Mouse (Mus musculus) midbrain, postnatal 0 days (tissue): ENCODE data around the gene Kcnab1. TPM values are rescaled to one million over a fixed set of nuclear protein-coding genes. Genes with fewer than 3 reads are reported as not detected.

Experiments
- ATAC-seq: fragments of 200-750 bp; cut with Nextera tagmentation; 2 replicates; pipeline ENCODE4 v1.8.0; 2017; ENCODE audit warnings: moderate number of reproducible peaks, mild to moderate bottlenecking, moderate TSS enrichment, moderate library complexity; ENCODE audit not compliant: low FRiP score
- DNase-seq: peaks from one replicate; pipeline ENCODE4 v3.0.0-alpha.2; 2015; ENCODE audit warnings: low spot score
- H3K27ac ChIP-seq: fragments of 300-500 bp; sonication (generic); 2 replicates; pipeline ENCODE4 v1.5.1; 2014; ENCODE audit warnings: low read depth, mild to moderate bottlenecking, low read length, mixed read lengths
- H3K27me3 ChIP-seq: fragments of 300-500 bp; sonication (generic); 2 replicates; pipeline ENCODE4 v1.6.1; 2014; ENCODE audit warnings: low read length, control low read depth, mixed read lengths; ENCODE audit not compliant: insufficient read depth
- H3K36me3 ChIP-seq: fragments of 300-500 bp; sonication (generic); 2 replicates; pipeline ENCODE4 v1.6.1; 2014; ENCODE audit warnings: low read length, control low read depth, mixed read lengths; ENCODE audit not compliant: insufficient read depth
- H3K4me1 ChIP-seq: fragments of 300-500 bp; sonication (generic); 2 replicates; pipeline ENCODE4 v1.6.1; 2014; ENCODE audit warnings: mild to moderate bottlenecking, control low read depth, antibody characterized with exemption, low read length, mixed read lengths; ENCODE audit not compliant: insufficient read depth
- H3K4me2 ChIP-seq: fragments of 300-500 bp; sonication (generic); 2 replicates; pipeline ENCODE4 v1.6.1; 2014; ENCODE audit warnings: low read depth, mild to moderate bottlenecking, low read length, mixed read lengths; ENCODE audit not compliant: poor library complexity, severe bottlenecking
- H3K4me3 ChIP-seq: fragments of 300-500 bp; sonication (generic); 2 replicates; pipeline ENCODE4 v1.5.1; 2014; ENCODE audit warnings: low read depth, mild to moderate bottlenecking, low read length, moderate library complexity
- H3K9ac ChIP-seq: fragments of 300-500 bp; sonication (generic); replicated peaks from 2 replicates; pipeline ENCODE4 v1.6.1; 2014; ENCODE audit warnings: mild to moderate bottlenecking, low read length, moderate library complexity, mixed read lengths; ENCODE audit not compliant: poor library complexity, severe bottlenecking
- H3K9me3 ChIP-seq: fragments of 300-500 bp; sonication (generic); 2 replicates; pipeline ENCODE4 v1.6.1; 2016; ENCODE audit warnings: low read length, control low read depth
- CTCF ChIP-seq: IDR thresholded peaks from 2 replicates; pipeline ENCODE4 v1.5.1; 2016; ENCODE audit warnings: antibody characterized with exemption, mild to moderate bottlenecking
- WGBS: fragments of 180-500 bp; shearing (Covaris S2); extraction: QIAGEN DNeasy Blood & Tissue Kit; methylation state at CpG from one replicate; pipeline ENCODE4 v1.1.7; 2014; 5-methylcytosine and 5-hydroxymethylcytosine counted together
- polyA plus RNA-seq: library from polyadenylated mRNA; unstranded; fragments of >200 nt; fragmentation: Nextera tagmentation; extraction: Ambion mirVana; gene quantifications from 2 replicates; pipeline ENCODE4 v1.2.1, GENCODE M21; 2015
- total RNA-seq: library from RNA; depleted of rRNA; stranded (reverse); fragments of >200 nt; gene quantifications from 2 replicates; pipeline ENCODE4 v1.2.3, GENCODE M21; 2014

Kcnab1 gene
- total and polyA plus RNA-seq, 2 experiments from 2014 or later, result 7.1 to 8.8 TPM

GRCm38 (mm10) chr3:65187833-65188698 lies 78.9 kb downstream of the Kcnab1 start:
- DNase-seq (no peak), ATAC-seq (no peak)
- no peak overlapping the region for H3K27ac ChIP-seq
- H3K9me3 ChIP-seq, result no peaks in the 10 kb centered on the region
- WGBS, result 65% methylated on average over 7 of the region's 7 CpGs
- no peak overlapping the region for H3K9ac ChIP-seq
- H3K27me3 ChIP-seq, result no peaks in the 10 kb centered on the region
- H3K36me3 ChIP-seq, result no peaks in the 10 kb centered on the region
- H3K4me1 ChIP-seq, result no peaks in the 10 kb centered on the region
- H3K4me3 ChIP-seq, result no peak overlapping the region
- no peak for TF ChIP-seq CTCF
- no peak overlapping the region for H3K4me2 ChIP-seq

- no peak for TF ChIP-seq CTCF
- Histone ChIP-seq H3K9me3 (no peaks in the 10 kb centered on the region), H3K9ac (no peak overlapping the region), H3K27me3 (no peaks in the 10 kb centered on the region), H3K4me1 (no peaks in the 10 kb centered on the region), H3K4me3 (no peak overlapping the region), H3K36me3 (no peaks in the 10 kb centered on the region), H3K27ac (no peak overlapping the region), H3K4me2 (no peak overlapping the region)
- no peak for DNase-seq
- WGBS, result 89% methylated on average over 1 of the region's 1 CpGs
- no peak for ATAC-seq
Measured at GRCm38 (mm10) chr3:65200611-65201010, 91.4 kb downstream of the Kcnab1 start.

- Histone ChIP-seq H3K4me3 (no peak overlapping the region), H3K9me3 (no peaks in the 10 kb centered on the region), H3K27me3 (no peaks in the 10 kb centered on the region), H3K9ac (no peak overlapping the region), H3K4me1 (no peaks in the 10 kb centered on the region), H3K4me2 (no peak overlapping the region), H3K27ac (no peak overlapping the region), H3K36me3 (no peaks in the 10 kb centered on the region)
- no peak for ATAC-seq
- TF ChIP-seq CTCF, result no peak
- DNase-seq, result no peak
- WGBS, result 44% methylated on average over 8 of the region's 8 CpGs
Measured at GRCm38 (mm10) chr3:65203361-65204117, 94.4 kb downstream of the Kcnab1 start.

DNA sequence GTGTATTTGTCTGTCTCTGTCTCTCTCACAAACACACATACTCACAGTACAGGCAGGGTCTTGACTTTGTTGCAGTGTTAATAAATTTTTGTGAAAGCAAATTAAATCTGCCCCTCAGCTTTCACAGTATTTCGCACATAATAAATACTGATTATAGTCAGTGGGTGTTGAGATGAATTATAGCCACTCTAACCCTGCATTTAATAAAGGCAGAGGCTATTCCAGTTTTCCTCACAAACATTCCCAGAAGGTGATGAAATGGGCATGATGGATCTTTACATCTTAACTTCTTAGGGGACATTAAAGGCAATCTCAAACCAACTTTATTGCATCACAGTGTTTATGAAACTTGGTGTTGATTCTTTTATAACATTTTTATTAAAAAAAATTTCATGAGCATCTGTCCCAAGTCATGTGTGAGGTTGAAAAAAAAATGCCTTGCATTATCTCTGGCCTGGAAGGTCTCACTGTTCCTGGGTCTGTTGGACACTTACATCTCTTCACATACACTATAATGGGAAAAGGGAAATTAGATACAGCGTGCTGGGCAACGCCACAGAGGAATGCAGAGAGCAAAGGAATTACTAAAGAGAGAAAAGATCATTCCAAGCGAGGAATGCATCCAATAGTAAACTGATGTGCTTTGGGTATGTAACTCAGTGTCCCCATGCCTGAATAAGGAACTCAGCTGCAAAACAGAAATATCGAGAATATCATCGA lies 95.3 kb downstream of the Kcnab1 start:
- Histone ChIP-seq H3K9ac (no peak overlapping the region), H3K9me3 (no peaks in the 10 kb centered on the region), H3K4me1 (no peaks in the 10 kb centered on the region), H3K27ac (no peak overlapping the region), H3K36me3 (no peaks in the 10 kb centered on the region), H3K27me3 (no peaks in the 10 kb centered on the region), H3K4me2 (no peak overlapping the region), H3K4me3 (no peak overlapping the region)
- 50% methylated on average over 6 of the region's 6 CpGs for WGBS
- DNase-seq (no peak), ATAC-seq (no peak)
- no peak for TF ChIP-seq CTCF

DNA sequence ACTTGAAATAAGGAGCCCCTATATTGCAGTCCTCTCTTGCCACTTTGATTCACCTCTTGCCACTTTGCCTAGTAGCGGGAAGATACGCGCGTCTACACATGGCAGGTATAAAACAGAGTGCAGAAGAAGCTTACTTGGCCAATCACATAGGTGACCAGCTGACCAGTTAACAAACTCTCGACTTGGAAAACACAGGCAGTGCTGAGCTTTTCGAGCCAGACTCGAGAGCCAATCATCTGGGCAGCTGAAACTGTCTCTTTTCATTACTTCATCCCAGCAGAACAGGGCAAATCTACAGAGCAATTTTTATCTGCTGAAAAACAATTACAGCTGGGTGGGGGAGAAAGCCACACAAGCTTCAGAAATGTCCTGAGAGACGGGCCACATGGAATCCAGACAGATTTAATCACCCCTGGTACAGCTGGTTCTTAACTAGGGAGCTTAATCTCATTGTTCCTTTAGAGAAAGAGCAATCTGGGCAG lies 96.4 kb downstream of the Kcnab1 start:
- Histone ChIP-seq H3K4me1 (no peaks in the 10 kb centered on the region), H3K4me3 (no peak overlapping the region), H3K9ac (no peak overlapping the region), H3K27me3 (no peaks in the 10 kb centered on the region), H3K9me3 (no peaks in the 10 kb centered on the region), H3K4me2 (no peak overlapping the region), H3K27ac (no peak overlapping the region), H3K36me3 (no peaks in the 10 kb centered on the region)
- no peak for TF ChIP-seq CTCF
- DNase-seq, result no peak
- 50% methylated on average over 8 of the region's 8 CpGs for WGBS
- ATAC-seq, result no peak
